Comparison of ENCODE assay signal across 27 mouse cellular contexts in the genomic region with DNA sequence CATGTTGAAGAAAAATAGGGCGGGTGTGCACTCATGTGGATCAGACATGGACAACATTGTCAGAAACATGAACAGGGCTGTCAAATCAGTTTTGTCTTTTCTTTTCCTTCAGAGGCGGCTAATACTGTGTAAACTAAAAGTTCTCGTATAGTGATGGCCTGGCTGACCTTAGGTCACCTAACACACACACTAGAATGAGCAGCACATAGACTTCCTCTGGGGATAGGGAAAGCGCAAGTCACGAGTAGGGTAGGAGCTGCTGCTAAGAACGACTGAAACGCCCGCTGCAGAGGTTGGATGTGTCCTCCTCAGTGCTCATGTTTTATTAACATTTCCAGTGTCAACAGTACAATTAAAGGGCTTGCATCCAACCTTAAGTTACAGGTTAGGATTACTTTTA. TPM values are rescaled to one million over a fixed set of nuclear protein-coding genes. Genes with fewer than 3 reads are reported as not detected.
DNase-seq lines count a peak whose midpoint lies in the region; ATAC-seq lines count a peak whose summit lies in the region.
"Had no signal": no experiment of that assay in that cellular context is flagged by ENCODE, and none has a peak within 500 bp of the region (broad histone marks: within the 10 kb centered on the region; RNA-seq: fewer than 3 reads in every experiment).

No protein-coding gene starts in this region.

- no peaks in the 10 kb centered on the region for H3K36me3 ChIP-seq in hindbrain, embryonic 12.5 days
- no peaks in the 10 kb centered on the region for H3K36me3 ChIP-seq in hindbrain, embryonic 11.5 days (ENCODE audit: control insufficient read depth, insufficient read depth, low read length)
- no peaks in the 10 kb centered on the region for H3K36me3 ChIP-seq in neural tube, embryonic 15.5 days
- no peaks in the 10 kb centered on the region for H3K36me3 ChIP-seq in midbrain, embryonic 14.5 days (ENCODE audit: control insufficient read depth, insufficient read depth, low read length)
- H3K36me3 ChIP-seq: kidney, embryonic 15.5 days; limb, embryonic 13.5 days had no signal

- no peaks in the 10 kb centered on the region for H3K9me3 ChIP-seq in hindbrain, embryonic 12.5 days (replicated peaks)
- H3K9me3 ChIP-seq in hindbrain, embryonic 11.5 days (ENCODE audit: control insufficient read depth, low read length): no peaks in the 10 kb centered on the region
- no peaks in the 10 kb centered on the region for H3K9me3 ChIP-seq in neural tube, embryonic 15.5 days (replicated peaks)
- no peaks in the 10 kb centered on the region for H3K9me3 ChIP-seq in midbrain, embryonic 14.5 days (ENCODE audit: control insufficient read depth, low read length)
- H3K9me3 ChIP-seq: kidney, embryonic 15.5 days; limb, embryonic 13.5 days; megakaryocyte, embryonic 14.5 days had no signal

- no peak overlapping the region for H3K4me2 ChIP-seq in hindbrain, embryonic 12.5 days (replicated peaks)
- no peak overlapping the region for H3K4me2 ChIP-seq in hindbrain, embryonic 11.5 days (replicated peaks; ENCODE audit: low read depth, low read length)
- H3K4me2 ChIP-seq in neural tube, embryonic 15.5 days: no peak overlapping the region
- no peak overlapping the region for H3K4me2 ChIP-seq in midbrain, embryonic 14.5 days (ENCODE audit: low read length)
- H3K4me2 ChIP-seq: heart, embryonic 11.5 days; kidney, embryonic 15.5 days; limb, embryonic 13.5 days; liver, embryonic 11.5 days had no signal

- H3K4me1 ChIP-seq in hindbrain, embryonic 12.5 days: 0 out of 2 replicates have a peak, but pooled peaks cover 2% of the 10 kb centered on the region
- H3K4me1 ChIP-seq in hindbrain, embryonic 11.5 days (replicated peaks; ENCODE audit: control insufficient read depth, insufficient read depth, low read length): no peaks in the 10 kb centered on the region
- H3K4me1 ChIP-seq in neural tube, embryonic 15.5 days: peaks cover 6% of the 10 kb centered on the region; the same call in 1 of the 2 replicates
- peaks cover 14% of the 10 kb centered on the region for H3K4me1 ChIP-seq in midbrain, embryonic 14.5 days (ENCODE audit: control insufficient read depth, insufficient read depth, low read length)
- H3K4me1 ChIP-seq: kidney, embryonic 15.5 days; limb, embryonic 13.5 days had no signal

- DNase-seq in hindbrain, embryonic 11.5 days (ENCODE audit: low spot score): no peak
- no peak for DNase-seq in neural tube, embryonic 10.5 days (ENCODE audit: extremely low spot score, low spot score)
- no peak for DNase-seq in midbrain, embryonic 14.5 days
- DNase-seq in retina, postnatal 1 day: peak; percentile 63
- no peak for DNase-seq in thymus, postnatal 36 days
- no peak for DNase-seq in urinary bladder, postnatal 14 days (ENCODE audit: low spot score)
- DNase-seq: adrenal gland, adult 2 months; adrenal gland, postnatal 36 days; B cell, adult 2 months; cerebellum, adult 18-20 months; cerebellum, postnatal 25 days; gastrocnemius, postnatal 14 days; heart, postnatal 36 days; kidney, adult 18-20 months; kidney, postnatal 25 days; liver, postnatal 0 days; lung, postnatal 4 days had no signal

- H3K4me3 ChIP-seq in hindbrain, embryonic 12.5 days: no peak overlapping the region
- H3K4me3 ChIP-seq in hindbrain, embryonic 11.5 days (ENCODE audit: low read depth, low read length): no peak overlapping the region
- no peak overlapping the region for H3K4me3 ChIP-seq in neural tube, embryonic 15.5 days (replicated peaks)
- H3K4me3 ChIP-seq in midbrain, embryonic 14.5 days (replicated peaks; ENCODE audit: low read depth, low read length): no peak overlapping the region
- H3K4me3 ChIP-seq: kidney, embryonic 15.5 days; limb, embryonic 13.5 days; megakaryocyte, embryonic 14.5 days had no signal

- no peak overlapping the region for H3K9ac ChIP-seq in hindbrain, embryonic 12.5 days
- H3K9ac ChIP-seq in hindbrain, embryonic 11.5 days (ENCODE audit: low read depth, low read length): no peak overlapping the region
- H3K9ac ChIP-seq in neural tube, embryonic 15.5 days (replicated peaks): no peak overlapping the region
- H3K9ac ChIP-seq in midbrain, embryonic 14.5 days (replicated peaks; ENCODE audit: low read length): no peak overlapping the region
- H3K9ac ChIP-seq: kidney, embryonic 15.5 days; limb, embryonic 13.5 days; liver, postnatal 0 days had no signal

- H3K27ac ChIP-seq in hindbrain, embryonic 12.5 days: no peak overlapping the region
- no peak overlapping the region for H3K27ac ChIP-seq in hindbrain, embryonic 11.5 days (ENCODE audit: low read depth, low read length)
- no peak overlapping the region for H3K27ac ChIP-seq in neural tube, embryonic 15.5 days (replicated peaks)
- peak overlapping the region; percentile 67; the same call in 1 of the 2 replicates for H3K27ac ChIP-seq in midbrain, embryonic 14.5 days (replicated peaks; ENCODE audit: low read depth, low read length)
- H3K27ac ChIP-seq: kidney, embryonic 15.5 days; limb, embryonic 13.5 days had no signal

- 52% methylated on average over 8 of the region's 8 CpGs for WGBS in hindbrain, embryonic 12.5 days
- 49% methylated on average over 8 of the region's 8 CpGs for WGBS in hindbrain, embryonic 11.5 days
- 66% methylated on average over 8 of the region's 8 CpGs for WGBS in neural tube, embryonic 15.5 days
- WGBS in midbrain, embryonic 14.5 days: 46% methylated on average over 8 of the region's 8 CpGs

- H3K27me3 ChIP-seq in hindbrain, embryonic 12.5 days: no peaks in the 10 kb centered on the region
- no peaks in the 10 kb centered on the region for H3K27me3 ChIP-seq in hindbrain, embryonic 11.5 days (ENCODE audit: control insufficient read depth, insufficient read depth, low read length)
- H3K27me3 ChIP-seq in neural tube, embryonic 15.5 days (replicated peaks): no peaks in the 10 kb centered on the region
- no peaks in the 10 kb centered on the region for H3K27me3 ChIP-seq in midbrain, embryonic 14.5 days (ENCODE audit: control insufficient read depth, insufficient read depth, low read length)
- H3K27me3 ChIP-seq: kidney, embryonic 15.5 days; limb, embryonic 13.5 days had no signal

- 0 out of 2 replicates have a peak, but pooled peaks have one; percentile 29 for ATAC-seq in hindbrain, embryonic 12.5 days (ENCODE audit: low FRiP score)
- ATAC-seq in hindbrain, embryonic 11.5 days (ENCODE audit: low FRiP score): no peak
- peak; percentile 41; the same call in 1 of the 2 replicates for ATAC-seq in neural tube, embryonic 15.5 days (ENCODE audit: low FRiP score)
- no peak for ATAC-seq in midbrain, embryonic 14.5 days (ENCODE audit: low FRiP score, low TSS enrichment)
- ATAC-seq: activated CD4-positive, CD25-positive, alpha-beta regulatory T cell, adult 4 months; forebrain, embryonic 14.5 days; liver, postnatal 0 days had no signal

RNA-seq across cellular contexts. Expression of gene Mab21l1, which starts 52.2 kb away (rescaled TPM):
- polyA plus RNA-seq in hindbrain, embryonic 12.5 days (2016; fragmentation: Nextera tagmentation; extraction: Ambion mirVana): 104 and 115 TPM in 2 replicates
- polyA plus RNA-seq in hindbrain, embryonic 11.5 days (2014; fragmentation: Nextera tagmentation; extraction: Ambion mirVana): 68.1 and 68.5 TPM in 2 replicates
- 67.4 and 85.1 TPM in 2 replicates for polyA plus RNA-seq in neural tube, embryonic 15.5 days (2015; fragmentation: Nextera tagmentation; extraction: Ambion mirVana)
- polyA plus RNA-seq in midbrain, embryonic 14.5 days (2014; fragmentation: Nextera tagmentation; extraction: Ambion mirVana): 218 and 237 TPM in 2 replicates
- polyA plus RNA-seq: liver, postnatal 0 days; testis, adult 2 months had no signal

Comparison
In these comparisons a context has a peak if more than half of its experiments do, and no peak if none do; other contexts are left out.
1. ATAC-seq: peak in hindbrain, embryonic 12.5 days (single experiment) and neural tube, embryonic 15.5 days (single experiment); none in hindbrain, embryonic 11.5 days (single experiment) and midbrain, embryonic 14.5 days (single experiment).